Mouse (Mus musculus): Measurements from ENCODE around the gene Tcap. TPM values are rescaled to one million over a fixed set of nuclear protein-coding genes. Genes with fewer than 3 reads are reported as not detected.

Gene Tcap
- 0.20 and 0.59 TPM in 2 replicates for polyA plus RNA-seq (2012; ENCODE audit: low replicate concordance)

GRCm38 (mm10) chr11:98383261-98384030 is at the start of gene Tcap:
TSS of gene Tcap (plus strand) at chr11:98383811.

GRCm38 (mm10) chr11:98348083-98348961 is 35.3 kb upstream of the Tcap start, which contains the start of gene Ppp1r1b:
TSS of gene Ppp1r1b (plus strand) at chr11:98348404.

GRCm38 (mm10) chr11:98358161-98359083 is 25.2 kb upstream of the Tcap start, which contains the start of gene Stard3:
TSS of gene Stard3 (plus strand) at chr11:98358368.

GRCm38 (mm10) chr11:98385638-98386585 is 2.3 kb downstream of the Tcap start, which contains the start of gene Pnmt:
TSS of gene Pnmt (plus strand) at chr11:98386450.

DNA sequence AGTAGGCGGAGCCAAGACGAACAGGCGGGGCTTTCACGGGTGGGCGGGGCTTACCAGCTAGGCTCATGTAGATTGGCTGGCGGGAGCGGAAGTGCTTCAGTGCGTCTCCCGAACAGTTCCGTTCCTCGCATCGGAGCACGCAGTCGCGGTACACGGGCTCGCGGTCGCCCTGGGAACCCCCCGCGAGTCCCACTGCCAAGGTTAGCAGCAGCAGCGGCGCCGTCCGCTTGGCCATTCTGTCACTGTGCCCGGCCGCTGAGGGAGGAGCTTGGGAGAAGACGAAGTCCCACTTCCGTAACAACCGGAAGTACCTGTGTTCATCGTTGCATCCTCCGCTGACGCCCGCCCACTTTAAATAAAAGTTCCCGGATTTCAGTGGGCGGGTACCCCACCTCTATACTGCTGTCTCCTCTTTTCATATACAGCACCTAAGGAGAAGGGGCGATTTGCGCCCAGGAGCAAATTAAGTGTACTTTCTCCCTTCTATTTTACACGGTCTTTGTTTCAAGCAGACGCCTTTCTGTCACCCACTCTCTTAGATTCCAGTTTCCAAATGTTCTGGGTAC is 16.6 kb downstream of the Tcap start, which contains the start of gene Pgap3:
Gene Pgap3, minus strand, starts transcription at position 330 of the 566 bp plus-strand sequence.

GRCm38 (mm10) chr11:98412273-98412796 is 28.7 kb downstream of the Tcap start, which contains the start of gene Erbb2:
TSS of gene Erbb2 (plus strand) at chr11:98412470.

Other genes with a start within 250 kb of the Tcap start
- gene Fbxl20, start 233.4 kb upstream of the Tcap start, polyA plus RNA-seq (2012; ENCODE audit: low replicate concordance): 12.0 and 14.9 TPM in 2 replicates
- gene Med1, start 190.5 kb upstream of the Tcap start, polyA plus RNA-seq (2012; ENCODE audit: low replicate concordance): 20.8 and 31.9 TPM in 2 replicates
- gene Cdk12, start 180.8 kb upstream of the Tcap start, polyA plus RNA-seq (2012; ENCODE audit: low replicate concordance): 22.0 and 24.5 TPM in 2 replicates
- not detected in 2 replicates for gene Neurod2, start 54.2 kb upstream of the Tcap start, polyA plus RNA-seq (2012; ENCODE audit: low replicate concordance)
- gene Ppp1r1b, start 35.4 kb upstream of the Tcap start, polyA plus RNA-seq (2012; ENCODE audit: low replicate concordance): 0.20 and 0.28 TPM in 2 replicates
- 52.7 and 83.5 TPM in 2 replicates for gene Stard3, start 25.4 kb upstream of the Tcap start, polyA plus RNA-seq (2012; ENCODE audit: low replicate concordance)
- gene Pnmt, start 2.6 kb downstream of the Tcap start, polyA plus RNA-seq (2012; ENCODE audit: low replicate concordance): not detected in 2 replicates
- 15.6 and 23.8 TPM in 2 replicates for gene Pgap3, start 16.7 kb downstream of the Tcap start, polyA plus RNA-seq (2012; ENCODE audit: low replicate concordance)
- gene Erbb2, start 28.7 kb downstream of the Tcap start, polyA plus RNA-seq (2012; ENCODE audit: low replicate concordance): 2.3 and 2.6 TPM in 2 replicates
- gene Mien1, start 55.2 kb downstream of the Tcap start, polyA plus RNA-seq (2012; ENCODE audit: low replicate concordance): 41.8 and 65.2 TPM in 2 replicates
- 2.9 and 3.1 TPM in 2 replicates for gene Grb7, start 62.6 kb downstream of the Tcap start, polyA plus RNA-seq (2012; ENCODE audit: low replicate concordance)
- 71.3 and 78.4 TPM in 2 replicates for gene Ikzf3, start 162.2 kb downstream of the Tcap start, polyA plus RNA-seq (2012; ENCODE audit: low replicate concordance)
- gene Zpbp2, start 167.3 kb downstream of the Tcap start, polyA plus RNA-seq (2012; ENCODE audit: low replicate concordance): 0.86 and 2.4 TPM in 2 replicates
- gene Ormdl3, start 203.6 kb downstream of the Tcap start, polyA plus RNA-seq (2012; ENCODE audit: low replicate concordance): 33.4 and 47.2 TPM in 2 replicates
- gene Lrrc3c, start 214.5 kb downstream of the Tcap start, polyA plus RNA-seq (2012; ENCODE audit: low replicate concordance): not detected in 2 replicates
- not detected in 2 replicates for gene Gm12355, start 241.8 kb downstream of the Tcap start, polyA plus RNA-seq (2012; ENCODE audit: low replicate concordance)
- not detected in 2 replicates for gene Gsdma3, start 242.5 kb downstream of the Tcap start, polyA plus RNA-seq (2012; ENCODE audit: low replicate concordance)